Mouse (Mus musculus) layer of hippocampus, adult 2 months (tissue): ENCODE results near the gene Ak9. TPM values are rescaled to one million over a fixed set of nuclear protein-coding genes. Genes with fewer than 3 reads are reported as not detected.
"Not testable (repeated sequence)": the region's sequence is repeated elsewhere in the genome, so short reads cannot be mapped to it uniquely, and the experiment has no call there.

Source experiments
- DNase-seq, 2 experiments: peaks; one replicate each; pipeline ENCODE4 v3.0.0; 2022; ENCODE audit warnings: low spot score in 2 of 2
- H3K27ac ChIP-seq: fragments of 200-600 bp; 2 replicates; pipeline ENCODE4 v1.8.1; 2022
- H3K4me3 ChIP-seq: fragments of 200-600 bp; 2 replicates; pipeline ENCODE4 v1.8.1; 2022; ENCODE audit warnings: mild to moderate bottlenecking
- CTCF ChIP-seq: fragments of 200-600 bp; conservative IDR thresholded peaks from 2 replicates; pipeline ENCODE4 v1.8.1; 2022; ENCODE audit warnings: antibody characterized with exemption, mild to moderate bottlenecking, moderate library complexity
- total RNA-seq, 2 experiments: library from RNA; stranded (reverse); gene quantifications; 2 replicates each; pipeline ENCODE4 v1.2.3; 2021

Ak9 gene
- total RNA-seq, 2 experiments from 2014 or later = 0.12 to 0.20 TPM

- Histone ChIP-seq H3K4me3 (no peak overlapping the region), H3K27ac (no peak overlapping the region)
- no peak for DNase-seq
- TF ChIP-seq CTCF = no peak
These were observed 81.9 kb downstream of the Ak9 start for GRCm38 (mm10) chr10:41385506-41386221.

- DNase-seq = no peak
- H3K4me3 ChIP-seq = no peak overlapping the region
- H3K27ac ChIP-seq = no peak overlapping the region
- peak; percentile 64 for TF ChIP-seq CTCF
These were observed 89.8 kb downstream of the Ak9 start for GRCm38 (mm10) chr10:41393555-41393954.

DNA sequence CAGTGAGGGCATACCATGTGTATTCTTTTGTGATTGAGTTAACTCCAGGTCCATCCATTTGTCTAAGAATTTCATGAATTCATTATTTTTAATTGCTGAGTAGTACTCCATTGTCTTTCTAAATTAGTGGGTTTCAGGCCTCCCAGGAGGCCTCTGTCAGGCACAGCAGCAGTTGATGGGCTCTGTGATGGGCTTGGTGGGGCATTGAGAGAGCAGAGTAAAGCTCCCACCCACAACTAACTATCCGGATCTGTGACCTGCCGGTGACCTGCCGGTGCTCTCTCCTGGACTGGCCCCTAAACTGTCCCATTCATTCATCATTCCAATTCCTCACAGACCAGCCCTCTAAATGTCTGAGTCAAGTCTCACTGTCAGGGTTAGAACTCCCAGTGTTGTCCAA, 97.3 kb downstream of the Ak9 start:
- TF ChIP-seq CTCF = no peak
- DNase-seq = no peak
- Histone ChIP-seq H3K27ac (no peak overlapping the region), H3K4me3 (no peak overlapping the region)

DNA sequence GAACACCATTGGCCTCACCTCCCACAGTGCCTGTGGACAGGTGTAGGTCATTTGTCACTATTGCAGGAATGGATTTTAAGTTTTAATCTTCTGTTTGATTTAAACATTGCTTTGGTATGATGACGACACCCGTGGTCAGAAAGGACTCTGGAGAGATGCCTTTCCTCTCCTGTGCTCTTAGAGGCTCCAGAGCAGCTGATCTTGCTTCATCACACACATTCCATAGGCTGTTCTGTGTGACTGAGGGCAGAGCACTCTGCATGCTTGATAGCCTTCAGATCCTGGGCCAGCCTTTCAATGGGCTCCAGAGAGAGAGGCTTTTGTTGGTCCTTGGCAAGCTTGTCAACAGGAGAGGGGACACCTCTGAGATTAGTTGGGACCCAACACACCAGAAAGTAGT, 99.6 kb downstream of the Ak9 start:
- no peak overlapping the region for H3K27ac ChIP-seq
- H3K4me3 ChIP-seq = no peak overlapping the region
- DNase-seq = no peak
- TF ChIP-seq CTCF = no peak

DNA sequence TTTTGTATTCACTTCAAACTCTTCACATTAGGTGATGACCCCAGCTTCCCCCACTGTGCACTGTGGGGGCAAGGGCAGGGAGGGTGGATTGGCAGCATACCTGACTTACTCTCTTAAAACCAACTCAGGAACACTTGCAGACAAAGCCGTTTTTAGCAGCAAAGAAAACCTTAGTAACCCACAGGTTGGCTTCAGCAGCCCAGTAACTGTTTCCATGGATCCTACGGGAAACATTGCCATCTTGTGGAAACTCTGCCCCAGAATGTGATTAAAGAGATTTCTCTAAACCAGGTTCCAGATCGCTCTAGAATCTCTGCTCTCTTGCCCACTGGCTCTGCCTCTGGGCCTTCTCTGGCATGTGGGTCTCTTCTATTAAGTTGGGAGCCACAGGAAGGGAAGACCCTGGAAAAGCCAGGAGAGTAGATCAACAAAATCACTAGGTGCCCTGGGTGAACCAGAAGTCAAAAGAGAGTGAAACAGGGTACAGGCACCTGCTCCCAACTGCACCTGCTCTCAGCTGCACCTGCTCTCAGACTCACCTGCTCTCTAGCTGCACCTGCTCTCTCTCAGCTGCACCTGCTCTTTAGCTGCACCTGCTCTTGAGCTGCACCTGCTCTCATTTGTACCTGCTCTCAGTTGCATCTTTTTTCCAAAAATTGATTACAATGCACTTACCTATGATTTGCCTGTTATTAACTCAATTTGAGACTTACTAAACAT, 100.3 kb downstream of the Ak9 start:
- Histone ChIP-seq H3K27ac (no peak overlapping the region), H3K4me3 (no peak overlapping the region)
- peak; percentile 73 for TF ChIP-seq CTCF
- peak; percentile 36 to 43 for DNase-seq

- DNase-seq, H3K4me3 ChIP-seq, H3K27ac ChIP-seq: not testable (repeated sequence)
These were observed 106.4 kb downstream of the Ak9 start for GRCm38 (mm10) chr10:41410176-41410575.

- DNase-seq, H3K27ac ChIP-seq, H3K4me3 ChIP-seq: not testable (repeated sequence)
These were observed 107.0 kb downstream of the Ak9 start for GRCm38 (mm10) chr10:41410821-41411220.

DNA sequence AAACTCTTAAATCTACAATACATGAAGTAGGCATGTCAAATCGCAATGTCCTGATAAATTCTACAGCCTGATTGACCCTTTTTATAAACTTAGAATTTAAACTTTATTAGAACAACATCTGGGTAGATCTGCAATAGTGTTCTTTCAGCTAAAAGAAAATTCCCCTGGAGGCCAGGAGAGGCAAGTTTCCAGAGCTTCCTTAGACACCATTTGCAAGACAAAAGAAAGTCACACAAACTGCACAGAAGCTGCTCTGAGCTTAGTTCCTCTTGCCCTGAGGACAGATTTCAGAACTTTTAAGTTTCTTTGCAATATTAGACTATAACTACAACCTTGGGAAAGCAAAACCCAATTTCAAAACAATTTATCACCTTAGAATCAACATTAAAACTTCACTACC, 109.7 kb downstream of the Ak9 start:
- not testable (repeated sequence) for H3K4me3 ChIP-seq, H3K27ac ChIP-seq, DNase-seq

DNA sequence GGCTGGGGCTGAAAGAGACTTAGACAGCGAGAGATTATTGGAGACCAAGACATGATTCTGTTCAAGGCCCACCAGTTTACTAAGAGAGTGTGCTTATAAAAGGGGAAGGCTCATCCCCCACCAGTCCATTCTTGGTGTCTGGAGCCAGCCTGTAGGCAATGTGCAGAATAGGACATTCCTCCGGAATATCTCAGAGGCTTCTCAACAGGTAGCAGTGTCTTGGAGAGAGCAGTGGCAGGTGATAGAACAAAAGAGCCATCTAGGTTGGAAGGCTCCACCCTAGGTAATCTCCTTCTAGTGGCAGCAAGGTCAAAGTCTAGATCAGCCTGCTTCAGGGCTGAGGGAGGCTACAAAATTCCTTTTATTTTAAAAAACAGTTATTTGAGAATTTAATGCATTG, 111.6 kb downstream of the Ak9 start:
- H3K4me3 ChIP-seq, H3K27ac ChIP-seq, DNase-seq: not testable (repeated sequence)

- no peak for DNase-seq
- H3K27ac ChIP-seq = no peak overlapping the region
- no peak overlapping the region for H3K4me3 ChIP-seq
- TF ChIP-seq CTCF = no peak
These were observed 116.9 kb downstream of the Ak9 start for GRCm38 (mm10) chr10:41420496-41421200.

DNA sequence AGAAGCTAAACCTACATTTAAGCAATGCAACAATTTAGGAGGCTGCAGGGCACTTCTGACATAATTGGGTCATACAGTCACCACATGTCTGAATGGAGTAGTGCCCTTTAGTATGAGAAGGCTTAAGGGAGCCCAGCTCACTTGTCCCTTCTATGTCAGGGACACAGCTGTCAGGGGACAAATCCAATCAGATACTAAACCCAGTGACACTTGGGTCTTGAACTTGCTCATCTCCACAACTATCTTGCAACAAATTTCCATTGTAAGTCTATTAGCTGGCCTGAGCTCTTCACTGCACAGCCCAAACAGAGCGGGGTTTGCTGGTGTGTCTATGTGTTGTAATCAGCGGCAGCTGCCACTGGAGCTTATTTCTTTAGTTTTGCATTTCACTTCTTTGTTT, 119.9 kb downstream of the Ak9 start:
- no peak for DNase-seq
- H3K27ac ChIP-seq = no peak overlapping the region
- no peak overlapping the region for H3K4me3 ChIP-seq
- TF ChIP-seq CTCF = no peak

DNA sequence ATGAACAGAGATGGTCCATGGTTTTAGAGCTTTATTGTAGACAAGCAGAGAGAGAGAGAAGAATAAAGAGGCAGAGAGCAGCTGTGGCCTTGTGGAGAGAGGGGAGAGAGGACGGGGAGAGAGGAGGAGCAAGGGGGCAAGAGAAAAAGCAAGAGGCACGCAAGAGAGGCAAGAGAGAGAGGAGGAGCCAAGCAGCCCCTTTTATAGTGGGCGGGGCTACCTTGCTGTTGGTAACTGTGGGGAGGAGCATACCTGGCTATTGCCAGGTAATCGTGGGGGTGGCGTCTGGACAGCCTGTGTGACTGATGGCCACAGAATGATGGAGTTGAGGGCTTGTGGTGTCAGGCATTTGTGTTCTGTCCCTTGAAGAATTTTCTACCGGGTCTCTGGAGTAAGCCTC, 122.6 kb downstream of the Ak9 start:
- no peak for TF ChIP-seq CTCF
- Histone ChIP-seq H3K4me3 (no peak overlapping the region), H3K27ac (no peak overlapping the region)
- DNase-seq = no peak

DNA sequence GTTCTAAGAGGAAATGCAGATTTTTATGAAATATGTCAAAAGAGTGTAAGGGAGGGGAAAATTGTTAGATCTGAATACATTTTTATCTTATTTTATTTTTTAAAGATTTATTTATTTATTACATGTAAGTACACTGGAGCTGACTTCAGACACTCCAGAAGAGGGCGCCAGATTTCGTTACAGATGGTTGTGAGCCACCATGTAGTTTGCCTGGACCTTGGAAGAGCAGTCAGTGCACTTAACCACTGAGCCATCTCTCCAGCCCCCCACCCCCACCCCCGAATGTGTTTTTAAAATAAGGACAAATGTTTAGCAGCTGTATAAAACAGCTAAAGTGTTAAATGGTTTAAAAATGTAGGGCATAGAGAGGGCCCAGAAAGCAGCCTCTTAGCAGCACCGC, 130.8 kb downstream of the Ak9 start:
- Histone ChIP-seq H3K4me3 (no peak overlapping the region), H3K27ac (no peak overlapping the region)
- peak; percentile 39 to 44 for DNase-seq
- TF ChIP-seq CTCF = peak; percentile 85

DNA sequence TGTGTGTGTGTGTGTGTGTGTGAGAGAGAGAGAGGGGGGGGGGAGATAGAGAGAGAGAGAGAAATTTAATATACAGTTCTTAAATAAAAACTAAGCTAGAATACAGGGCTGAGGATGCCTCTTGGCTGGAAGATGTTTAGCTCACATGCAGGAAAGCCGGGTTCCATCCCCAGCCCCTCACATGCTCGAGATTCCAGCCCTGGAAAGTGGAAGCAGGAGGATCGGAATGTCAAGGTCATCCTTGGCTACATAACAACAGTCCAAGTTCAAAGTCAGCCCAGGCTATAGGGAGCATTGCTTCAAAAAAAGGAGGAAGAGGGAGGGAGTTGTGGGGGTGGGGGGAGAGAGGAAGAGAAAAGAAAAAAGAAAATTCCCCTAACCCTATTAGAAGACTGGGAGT, 131.4 kb downstream of the Ak9 start:
- Histone ChIP-seq H3K4me3 (no peak overlapping the region), H3K27ac (no peak overlapping the region)
- no peak for TF ChIP-seq CTCF
- no peak for DNase-seq
